Mouse (Mus musculus) myocyte (in vitro differentiated cells): ENCODE results near the gene Olfr700.

Source experiments
- MAX ChIP-seq: IDR thresholded peaks from one replicate; pipeline ENCODE4 v1.6.1; 2011; ENCODE audit warnings: low read depth, mild to moderate bottlenecking, control low read depth
- MYOD1 ChIP-seq, 3 experiments: IDR thresholded peaks; one replicate each; pipeline ENCODE4 v1.6.1; 2011; ENCODE audit warnings: control low read depth in 2 of 3, low read depth in 2 of 3, mild to moderate bottlenecking in 2 of 3, moderate library complexity in 1 of 3; ENCODE audit not compliant: insufficient read length in 2 of 3, control insufficient read depth in 1 of 3
- MYOG ChIP-seq, 3 experiments: IDR thresholded peaks; one replicate each; pipeline ENCODE4 v1.6.1; 2011; ENCODE audit warnings: control low read depth in 2 of 3, low read depth in 2 of 3, mild to moderate bottlenecking in 2 of 3; ENCODE audit not compliant: insufficient read length in 2 of 3, control insufficient read depth in 1 of 3, insufficient read depth in 1 of 3
- POLR2A ChIP-seq: IDR thresholded peaks from one replicate; pipeline ENCODE4 v1.6.1; 2011; ENCODE audit warnings: low read depth, mild to moderate bottlenecking, control low read depth, moderate library complexity; ENCODE audit not compliant: insufficient read length
- POLR2AphosphoS2 ChIP-seq: IDR thresholded peaks from one replicate; pipeline ENCODE4 v1.6.1; 2011; ENCODE audit warnings: low read depth, control low read depth; ENCODE audit not compliant: insufficient read length
- SRF ChIP-seq: IDR thresholded peaks from one replicate; pipeline ENCODE4 v1.6.1; 2011; ENCODE audit warnings: low read depth; ENCODE audit not compliant: control insufficient read depth, insufficient read length
- TCF12 ChIP-seq: IDR thresholded peaks from one replicate; pipeline ENCODE4 v1.6.1; 2011; ENCODE audit warnings: mild to moderate bottlenecking, control low read depth; ENCODE audit not compliant: poor library complexity, insufficient read depth, severe bottlenecking
- TCF3 ChIP-seq: IDR thresholded peaks from one replicate; pipeline ENCODE4 v1.6.1; 2011; ENCODE audit warnings: low read depth, control low read depth; ENCODE audit not compliant: insufficient read length
- USF1 ChIP-seq: IDR thresholded peaks from one replicate; pipeline ENCODE4 v1.6.1; 2011; ENCODE audit warnings: low read depth, mild to moderate bottlenecking, control low read depth, moderate library complexity

DNA sequence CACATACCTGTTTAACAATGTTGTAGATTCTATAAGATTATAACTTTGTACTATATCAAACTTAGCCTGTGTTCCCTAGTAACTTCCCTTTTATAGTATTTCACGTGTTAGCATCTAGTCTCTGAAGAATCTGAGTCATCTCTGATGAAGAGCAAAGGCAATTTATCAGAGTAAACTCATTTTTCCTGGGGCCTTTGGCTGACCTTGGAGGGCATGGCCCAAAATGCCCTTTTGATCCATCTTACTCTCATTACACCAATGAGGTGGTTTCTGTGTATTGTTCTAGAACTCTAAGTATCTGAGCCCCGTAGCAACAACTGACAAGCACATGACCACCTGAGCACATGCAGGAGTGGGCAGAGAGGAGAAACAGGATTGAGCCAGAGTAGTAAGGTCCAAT, 5.2 kb upstream of the Olfr700 start, which contains the start of gene Olfr701:
- TF ChIP-seq MAX (no peak), POLR2AphosphoS2 (no peak), TCF12 (no peak), POLR2A (no peak), USF1 (no peak), SRF (no peak), MYOD1 (IDR thresholded peaks at IDR 0.05; ENCODE audit: control insufficient read depth in 1 of 3, insufficient read length in 2 of 3, low read depth in 2 of 3) (no peak), MYOG (IDR thresholded peaks at IDR 0.05; ENCODE audit: control insufficient read depth in 1 of 3, insufficient read depth in 1 of 3, insufficient read length in 2 of 3, low read depth in 2 of 3) (no peak), TCF3 (no peak)
